ENCODE assay signal across 8 mouse cellular contexts in the genomic region with DNA sequence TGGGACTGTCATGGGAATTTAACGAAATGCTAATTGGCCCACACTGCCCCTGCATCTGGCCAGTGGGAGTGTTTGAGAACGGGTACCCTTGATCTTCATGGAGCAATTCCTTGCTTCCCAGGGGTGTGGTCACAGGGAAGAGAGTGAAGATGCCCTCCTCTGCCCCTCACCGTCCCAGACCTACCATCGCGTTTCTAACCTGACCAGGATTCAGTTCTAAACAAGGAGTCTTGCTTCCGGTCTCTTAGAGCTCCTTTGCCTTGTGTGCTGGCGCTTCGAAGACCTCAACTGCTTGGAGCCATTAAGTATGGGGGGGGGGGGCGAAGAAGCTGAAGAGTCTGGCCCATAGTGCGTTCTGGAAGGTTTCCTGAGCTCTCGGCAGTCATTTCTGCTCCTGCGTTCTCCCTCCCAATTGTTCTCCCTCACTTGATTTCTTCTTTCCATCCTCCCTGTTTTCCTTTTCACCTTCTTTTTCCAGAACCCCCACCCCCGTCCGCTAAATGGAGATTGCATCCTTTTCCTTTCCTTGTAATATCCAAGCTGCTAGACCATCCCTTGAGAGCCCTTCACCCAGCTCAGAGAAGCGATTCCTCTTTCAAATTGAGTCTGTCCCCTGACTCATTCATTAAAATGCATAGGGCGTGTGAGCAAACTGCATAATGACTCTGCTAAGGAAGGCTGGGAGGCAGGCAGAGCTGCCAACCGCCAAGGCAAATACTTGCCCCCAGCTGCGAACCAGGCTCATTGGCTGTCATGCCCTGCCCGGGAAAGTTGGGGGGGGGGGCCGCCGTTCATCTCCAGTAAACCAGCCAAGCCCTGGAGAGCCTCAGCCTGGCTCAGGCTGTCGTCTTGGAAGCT. TPM values are rescaled to one million over a fixed set of nuclear protein-coding genes. Genes with fewer than 3 reads are reported as not detected.
DNase-seq lines count a peak whose midpoint lies in the region; ATAC-seq and TF ChIP-seq lines count a peak whose summit lies in the region.

No protein-coding gene starts in this region.

- no peaks in the 10 kb centered on the region for H3K36me3 ChIP-seq in heart, embryonic 12.5 days
- no peaks in the 10 kb centered on the region for H3K36me3 ChIP-seq in kidney, postnatal 0 days (ENCODE audit: insufficient read depth, low read length)
- no peaks in the 10 kb centered on the region for H3K36me3 ChIP-seq in liver, embryonic 16.5 days (ENCODE audit: control insufficient read depth, insufficient read depth)

- no peak for TF ChIP-seq CTCF in gastrocnemius, adult 2 months (IDR thresholded peaks at IDR 0.05)
- no peak for TF ChIP-seq CTCF in kidney, postnatal 0 days (IDR thresholded peaks at IDR 0.05; ENCODE audit: low read depth)

- WGBS in heart, embryonic 12.5 days = 15% methylated on average over 22 of the region's 22 CpGs
- 16% methylated on average over 22 of the region's 22 CpGs for WGBS in kidney, postnatal 0 days
- 22% methylated on average over 22 of the region's 22 CpGs for WGBS in liver, embryonic 16.5 days (ENCODE audit: insufficient replicate concordance)

- H3K4me3 ChIP-seq in gastrocnemius, adult 2 months = peak overlapping the region; percentile 63
- no peak overlapping the region for H3K4me3 ChIP-seq in heart, embryonic 12.5 days
- no peak overlapping the region for H3K4me3 ChIP-seq in kidney, postnatal 0 days (replicated peaks; ENCODE audit: low read depth, low read length)
- H3K4me3 ChIP-seq in liver, embryonic 16.5 days (ENCODE audit: low read depth, low read length) = no peak overlapping the region

- no peak overlapping the region for H3K9ac ChIP-seq in heart, embryonic 12.5 days
- no peak overlapping the region for H3K9ac ChIP-seq in kidney, postnatal 0 days (ENCODE audit: low read depth, low read length)
- no peak overlapping the region for H3K9ac ChIP-seq in liver, embryonic 16.5 days (ENCODE audit: low read depth, low read length)

- H3K27ac ChIP-seq in gastrocnemius, adult 2 months = peak overlapping the region; percentile 93
- no peak overlapping the region for H3K27ac ChIP-seq in heart, embryonic 12.5 days (ENCODE audit: poor library complexity, severe bottlenecking)
- peak overlapping the region; percentile 75 for H3K27ac ChIP-seq in kidney, postnatal 0 days
- H3K27ac ChIP-seq in liver, embryonic 16.5 days (ENCODE audit: low read length) = no peak overlapping the region

- no peak for ATAC-seq in heart, embryonic 12.5 days (ENCODE audit: insufficient number of reproducible peaks, low FRiP score)
- ATAC-seq in kidney, postnatal 0 days (replicated peaks; ENCODE audit: low FRiP score, low read depth) = peak; percentile 6; the same call in 1 of the 2 replicates
- peak; percentile 7; the same call in 1 of the 2 replicates for ATAC-seq in liver, embryonic 16.5 days (ENCODE audit: low read depth)

- H3K9me3 ChIP-seq in heart, embryonic 12.5 days (replicated peaks) = no peaks in the 10 kb centered on the region
- H3K9me3 ChIP-seq in kidney, postnatal 0 days (replicated peaks; ENCODE audit: low read length) = no peaks in the 10 kb centered on the region
- no peaks in the 10 kb centered on the region for H3K9me3 ChIP-seq in liver, embryonic 16.5 days (replicated peaks; ENCODE audit: control insufficient read depth, low read length)

- H3K27me3 ChIP-seq in heart, embryonic 12.5 days (replicated peaks) = no peaks in the 10 kb centered on the region
- H3K27me3 ChIP-seq in kidney, postnatal 0 days (ENCODE audit: insufficient read depth, low read length) = no peaks in the 10 kb centered on the region
- H3K27me3 ChIP-seq in liver, embryonic 16.5 days (ENCODE audit: control insufficient read depth, insufficient read depth, low read depth, low read length) = no peaks in the 10 kb centered on the region; the same call in 1 of the 2 replicates

- intact Hi-C loops in gastrocnemius, adult 2 months (cut with DNase I) = loop anchor here (1.0 to 2.0 kb wide), 3 partner anchors 22 to 39 kb away; no protein-coding TSS in a partner anchor

- H3K4me2 ChIP-seq in heart, embryonic 12.5 days = peak overlapping the region; percentile 46
- H3K4me2 ChIP-seq in kidney, postnatal 0 days (ENCODE audit: low read length) = peak overlapping the region; percentile 32
- H3K4me2 ChIP-seq in liver, embryonic 16.5 days (ENCODE audit: low read depth, low read length) = peak overlapping the region; percentile 24; the same call in 1 of the 2 replicates

- peaks cover 27% of the 10 kb centered on the region for H3K4me1 ChIP-seq in heart, embryonic 12.5 days (replicated peaks)
- H3K4me1 ChIP-seq in kidney, postnatal 0 days (replicated peaks; ENCODE audit: insufficient read depth, low read length) = peaks cover 17% of the 10 kb centered on the region; the same call in 1 of the 2 replicates
- H3K4me1 ChIP-seq in liver, embryonic 16.5 days (ENCODE audit: control insufficient read depth, low read depth, low read length) = peaks cover 13% of the 10 kb centered on the region

- peak; percentile 50 for DNase-seq in gastrocnemius, adult 2 months
- DNase-seq in gastrocnemius, adult 8-10 months (ENCODE audit: low spot score in 2 of 2) = no peak
- peak; percentile 67 for DNase-seq in embryo, embryonic 10 days (ENCODE audit: low spot score)
- peak; percentile 29 for DNase-seq in kidney, postnatal 0 days (ENCODE audit: low spot score)
- DNase-seq in right cerebral cortex, postnatal 14 days = peak; percentile 45
- no peak for DNase-seq in thymus, postnatal 4 days

RNA-seq across cellular contexts. Expression of a gene that starts 42.0 kb away (rescaled TPM):
- 10 to 100 TPM; 47.2 to 49.5 TPM for total RNA-seq in gastrocnemius, adult 2 months (2021)
- 10 to 100 TPM; 23.6 to 35.7 (median 27.6) TPM for total RNA-seq in gastrocnemius, adult 8-10 months (2022)
- 53.5 and 56.3 TPM in 2 replicates for polyA plus RNA-seq in heart, embryonic 12.5 days (2016; fragmentation: Nextera tagmentation; extraction: Ambion mirVana)
- polyA plus RNA-seq in kidney, postnatal 0 days (2015; fragmentation: Nextera tagmentation; extraction: Ambion mirVana) = 116 and 117 TPM in 2 replicates
- 14.6 and 18.5 TPM in 2 replicates for polyA plus RNA-seq in liver, embryonic 16.5 days (2015; fragmentation: Nextera tagmentation; extraction: Ambion mirVana)

RNA-seq across cellular contexts. Expression of a gene that starts 53.0 kb away (rescaled TPM):
- not detected for total RNA-seq in gastrocnemius, adult 2 months (2021)
- total RNA-seq in gastrocnemius, adult 8-10 months (2022) = not detected
- not detected in 2 replicates for polyA plus RNA-seq in heart, embryonic 12.5 days (2016; fragmentation: Nextera tagmentation; extraction: Ambion mirVana)
- polyA plus RNA-seq in kidney, postnatal 0 days (2015; fragmentation: Nextera tagmentation; extraction: Ambion mirVana) = 0.12 TPM in 1 of 2 replicates, not detected in the other
- not detected in 2 replicates for polyA plus RNA-seq in liver, embryonic 16.5 days (2015; fragmentation: Nextera tagmentation; extraction: Ambion mirVana)

Comparison
In these comparisons a context has a peak if more than half of its experiments do, and no peak if none do; other contexts are left out.
1. DNase-seq: peak in gastrocnemius, adult 2 months (single experiment), embryo, embryonic 10 days (single experiment), kidney, postnatal 0 days (single experiment) and right cerebral cortex, postnatal 14 days (single experiment); none in gastrocnemius, adult 8-10 months (0 of 2) and thymus, postnatal 4 days (single experiment).
2. H3K27ac ChIP-seq: peak in gastrocnemius, adult 2 months (single experiment) and kidney, postnatal 0 days (single experiment); none in heart, embryonic 12.5 days (single experiment) and liver, embryonic 16.5 days (single experiment).
3. Peak in every context shown above with its lines, with median percentiles within 50 percentile points of each other: H3K4me2 ChIP-seq.